Mouse (Mus musculus) lung, adult 2 months (tissue): ENCODE data around the gene Muc13. TPM values are rescaled to one million over a fixed set of nuclear protein-coding genes. Genes with fewer than 3 reads are reported as not detected.

Source experiments
- DNase-seq: peaks from one replicate; pipeline ENCODE4 v3.0.0; 2022
- H3K4me1 ChIP-seq: fragments of 200-500 bp; 2 replicates; pipeline ENCODE4 v1.6.1; 2011; ENCODE audit warnings: low read length; ENCODE audit not compliant: control insufficient read depth, insufficient read depth
- H3K4me3 ChIP-seq: fragments of 200-500 bp; replicated peaks from 2 replicates; pipeline ENCODE3; 2011; ENCODE audit warnings: low read depth, mild to moderate bottlenecking, control low read depth, low read length; ENCODE audit errors: extremely low read depth
- CTCF ChIP-seq: fragments of 200-500 bp; IDR thresholded peaks from 2 replicates; pipeline ENCODE4 v1.5.1; 2011; ENCODE audit warnings: mild to moderate bottlenecking, low read length, control low read depth; ENCODE audit not compliant: insufficient read depth
- POLR2A ChIP-seq: fragments of 200-500 bp; IDR thresholded peaks from 2 replicates; pipeline ENCODE4 v1.6.1; 2011; ENCODE audit warnings: low read depth, mild to moderate bottlenecking, control low read depth, low read length, borderline replicate concordance; ENCODE audit errors: extremely low read depth
- WGBS: fragments of 180-500 bp; shearing (Covaris S2); methylation state at CpG from one replicate; pipeline ENCODE4 v1.1.7; 2018; 5-methylcytosine and 5-hydroxymethylcytosine counted together
- polyA plus RNA-seq: library from polyadenylated mRNA; depleted of rRNA; stranded (reverse); fragments of >200 nt; gene quantifications from 2 replicates; pipeline ENCODE4 v1.2.3, GENCODE M21; 2012

Gene Muc13
- polyA plus RNA-seq, 1 experiment = 0.25 TPM

DNA sequence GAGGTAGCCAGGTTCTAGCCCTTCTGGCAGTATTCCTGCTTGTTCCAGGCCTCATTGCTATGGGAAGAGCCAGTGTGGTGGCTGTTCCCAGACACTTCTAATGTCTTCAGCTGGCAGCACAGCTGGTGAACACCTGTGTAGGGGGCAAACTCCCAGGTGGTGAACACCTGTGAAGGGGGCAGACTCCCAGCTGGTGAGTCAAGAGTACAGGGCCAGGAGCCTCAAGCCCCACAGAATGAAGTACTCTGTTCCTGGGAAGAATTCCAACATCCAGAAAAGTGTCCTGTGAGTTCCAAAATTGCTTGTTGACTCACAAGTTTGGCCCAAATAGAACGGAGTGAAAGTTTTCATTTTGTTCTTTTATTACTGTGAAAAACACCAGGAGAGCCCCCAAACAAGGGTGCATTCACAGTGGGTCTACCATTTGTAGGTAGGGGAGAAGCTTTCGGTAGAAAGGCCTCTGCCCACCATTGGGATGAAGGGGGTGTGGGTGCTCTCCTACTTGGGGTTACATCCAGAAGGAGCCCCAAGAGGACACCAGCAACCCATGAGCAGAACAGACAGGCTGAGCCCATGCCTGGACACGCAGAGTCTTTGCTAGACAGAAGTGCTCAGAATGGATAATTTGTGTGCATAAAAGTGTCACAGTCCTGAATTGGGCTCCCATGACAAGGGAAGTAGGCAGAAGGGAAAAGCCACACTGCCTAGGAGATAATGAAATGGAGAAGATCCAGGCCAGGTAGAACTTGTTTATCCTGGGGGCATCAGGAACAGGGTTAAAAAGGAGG is 25.2 kb upstream of the Muc13 start:
- 79% methylated on average over 3 of the region's 3 CpGs for WGBS
- Histone ChIP-seq H3K4me1 (no peaks in the 10 kb centered on the region), H3K4me3 (no peak overlapping the region)
- TF ChIP-seq POLR2A (no peak), CTCF (no peak)
- DNase-seq = no peak

DNA sequence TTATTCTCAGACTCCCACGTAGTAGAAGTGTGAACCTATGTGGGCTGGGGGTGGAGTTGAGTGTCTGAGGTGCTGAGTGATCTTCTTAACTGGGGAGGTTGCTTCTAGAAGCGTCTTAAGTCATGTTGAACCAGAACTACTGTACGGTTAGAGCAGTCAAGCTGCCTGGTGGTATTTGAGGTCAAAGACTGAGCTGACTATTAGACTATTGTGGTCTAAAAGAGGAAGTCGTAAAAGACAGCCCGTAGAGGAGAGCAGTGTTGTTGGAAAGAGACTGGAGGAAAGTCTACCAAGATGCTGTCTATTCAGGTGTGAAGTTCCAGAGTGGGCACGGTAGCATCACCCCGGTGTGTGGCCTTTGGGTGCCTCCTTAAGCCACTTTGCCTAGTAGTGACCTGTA is 24.0 kb upstream of the Muc13 start:
- Histone ChIP-seq H3K4me1 (no peaks in the 10 kb centered on the region), H3K4me3 (no peak overlapping the region)
- TF ChIP-seq POLR2A (no peak), CTCF (no peak)
- 70% methylated on average over 7 of the region's 7 CpGs for WGBS
- DNase-seq = no peak

GRCm38 (mm10) chr16:33770778-33771454 is 22.9 kb upstream of the Muc13 start:
- no peak for DNase-seq
- no peaks in the 10 kb centered on the region for H3K4me1 ChIP-seq
- no peak overlapping the region for H3K4me3 ChIP-seq
- 86% methylated on average over 4 of the region's 4 CpGs for WGBS
- no peak for TF ChIP-seq POLR2A
- TF ChIP-seq CTCF = no peak

GRCm38 (mm10) chr16:33772809-33773208 is 21.0 kb upstream of the Muc13 start:
- no peak overlapping the region for H3K4me3 ChIP-seq
- TF ChIP-seq CTCF (no peak), POLR2A (no peak)
- DNase-seq = no peak
- no peaks in the 10 kb centered on the region for H3K4me1 ChIP-seq
- WGBS = 72% methylated on average over 5 of the region's 5 CpGs

DNA sequence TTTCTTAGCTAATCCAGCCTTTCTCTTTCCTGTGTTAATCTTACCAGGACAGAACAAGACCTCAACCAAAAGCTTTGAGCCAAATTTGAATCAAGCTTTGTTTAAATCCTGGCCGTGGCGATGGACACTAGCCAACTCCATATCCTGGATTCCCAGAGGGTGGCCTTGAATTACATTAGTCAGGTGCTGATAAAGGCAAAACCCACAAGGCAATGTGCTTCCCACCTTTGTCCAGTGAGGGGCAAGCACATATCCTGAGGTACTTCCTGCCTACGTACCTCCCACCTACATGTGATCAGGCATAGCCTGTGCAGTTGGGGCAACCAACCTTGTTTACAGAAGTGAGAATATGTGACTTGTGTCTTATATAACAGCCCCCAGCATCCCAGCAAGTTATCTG is 18.9 kb upstream of the Muc13 start:
- TF ChIP-seq POLR2A (no peak), CTCF (no peak)
- WGBS = 41% methylated on average over 3 of the region's 3 CpGs
- no peak overlapping the region for H3K4me3 ChIP-seq
- no peaks in the 10 kb centered on the region for H3K4me1 ChIP-seq
- no peak for DNase-seq

- TF ChIP-seq CTCF (no peak), POLR2A (no peak)
Observed at GRCm38 (mm10) chr16:33775733-33776335, 18.0 kb upstream of the Muc13 start.

DNA sequence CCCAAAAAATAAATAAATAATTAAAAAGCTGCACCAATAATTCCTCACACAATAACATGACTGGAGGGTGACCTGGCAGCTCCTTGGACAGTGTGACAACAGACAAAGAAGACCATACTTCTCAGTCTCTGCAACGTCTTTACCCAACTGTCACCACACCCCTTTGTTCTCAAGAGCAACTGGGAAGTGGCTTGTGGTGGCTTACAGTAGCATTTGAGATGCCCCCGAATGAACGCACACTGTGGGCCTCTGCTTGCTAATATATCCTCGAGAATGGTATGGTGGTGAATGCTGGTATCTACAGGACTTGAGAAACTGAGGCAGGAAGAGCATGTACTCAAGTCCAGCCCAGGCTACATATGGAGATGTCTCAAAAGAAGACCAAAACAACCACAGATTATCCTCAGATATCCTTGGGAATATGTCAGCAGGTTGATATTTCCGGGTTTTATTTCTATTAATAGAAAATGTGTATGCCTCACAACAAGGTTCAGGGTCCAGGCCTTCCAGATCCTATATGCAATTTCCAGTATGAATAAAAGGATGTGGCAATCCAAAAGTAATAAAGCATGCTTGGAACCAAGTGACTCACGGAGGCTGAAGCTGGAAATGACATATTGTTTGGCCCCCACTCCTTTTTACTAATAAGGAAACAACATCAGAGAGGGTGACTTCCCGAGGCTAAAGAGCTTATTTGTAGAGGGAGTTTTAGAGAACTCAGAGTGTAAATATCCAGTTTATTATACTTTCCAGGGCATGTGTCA is 16.9 kb upstream of the Muc13 start:
- TF ChIP-seq POLR2A (no peak), CTCF (no peak)
- Histone ChIP-seq H3K4me1 (no peaks in the 10 kb centered on the region), H3K4me3 (no peak overlapping the region)
- DNase-seq = no peak
- 38% methylated on average over 7 of the region's 7 CpGs for WGBS

More at GRCm38 (mm10) chr16:33775733-33776335, 18.0 kb upstream of the Muc13 start:
- 71% methylated on average over 1 of the region's 1 CpGs for WGBS
- DNase-seq = no peak
- no peak overlapping the region for H3K4me3 ChIP-seq
- H3K4me1 ChIP-seq = no peaks in the 10 kb centered on the region

DNA sequence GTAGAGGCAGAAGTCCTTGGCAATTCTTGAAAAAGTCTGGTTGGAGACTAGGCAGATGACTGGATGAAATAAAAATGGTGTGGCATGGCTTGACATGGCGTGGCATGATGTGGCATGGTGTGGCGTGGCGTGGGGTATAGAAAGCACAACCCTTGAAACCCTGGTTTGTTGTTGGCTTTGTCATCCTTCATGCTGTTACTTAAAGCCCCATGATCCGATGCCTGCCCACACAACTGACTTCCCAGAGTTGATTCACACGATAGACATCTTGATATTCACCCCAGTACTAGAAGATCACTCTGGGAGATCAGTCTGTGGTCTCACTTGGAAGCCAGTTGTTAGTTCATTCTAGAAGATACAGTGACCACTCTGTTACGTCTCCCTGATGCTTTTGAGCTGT is 16.2 kb upstream of the Muc13 start:
- TF ChIP-seq CTCF = no peak
- TF ChIP-seq POLR2A = no peak
- DNase-seq = no peak
- Histone ChIP-seq H3K4me3 (no peak overlapping the region), H3K4me1 (no peaks in the 10 kb centered on the region)
- 89% methylated on average over 6 of the region's 6 CpGs for WGBS
